Mouse (Mus musculus): ENCODE results near the gene Prss50.

DNA sequence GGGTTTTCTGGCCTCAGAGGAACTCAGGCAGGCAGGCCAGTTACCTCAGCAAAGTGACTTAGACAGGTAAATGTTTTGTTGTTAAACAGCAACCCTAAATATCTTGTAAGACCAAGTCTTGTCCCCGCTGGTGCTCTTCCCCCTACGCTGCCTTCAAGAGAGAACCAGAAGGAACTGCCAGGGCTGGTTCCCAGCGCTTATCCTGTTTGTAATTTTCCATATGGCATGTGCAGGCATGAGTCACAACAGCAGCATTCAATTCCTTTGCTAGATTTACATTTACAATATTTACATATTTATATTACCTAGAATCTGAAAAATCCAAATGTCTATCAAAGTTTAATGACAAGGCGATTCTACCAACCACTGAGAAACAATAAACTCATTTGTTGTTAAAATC is 47.7 kb upstream of the Prss50 start:
- TF ChIP-seq POLR2A (IDR thresholded peaks at IDR 0.05; ENCODE audit: control insufficient read depth, low read depth, low read length) = no peak
- TF ChIP-seq CTCF (IDR thresholded peaks at IDR 0.05; ENCODE audit: control insufficient read depth, insufficient read depth, insufficient replicate concordance, low read depth, low read length) = no peak
